Mouse (Mus musculus): Measurements from ENCODE around the gene Lrp6. TPM values are rescaled to one million over a fixed set of nuclear protein-coding genes. Genes with fewer than 3 reads are reported as not detected.

Gene Lrp6
- polyA plus RNA-seq, 1 experiment from 2014 or later: 24.4 TPM

- no peak for DNase-seq (ENCODE audit: low spot score)
- peaks cover 39% of the 10 kb centered on the region for H3K4me1 ChIP-seq
- no peaks in the 10 kb centered on the region for H3K9me3 ChIP-seq (replicated peaks)
- peak overlapping the region; percentile 93 for H3K4me3 ChIP-seq
- H3K36me3 ChIP-seq: no peaks in the 10 kb centered on the region
- 91% methylated on average over 2 of the region's 2 CpGs for WGBS
- H3K27me3 ChIP-seq (ENCODE audit: low read depth, poor library complexity, severe bottlenecking): 0 out of 2 replicates have a peak, but pooled peaks cover 3% of the 10 kb centered on the region
- H3K27ac ChIP-seq (replicated peaks): no peak overlapping the region
These were observed 2.2 kb downstream of the Lrp6 start for GRCm38 (mm10) chr6:134564539-134564938.

- no peak for DNase-seq (ENCODE audit: low spot score)
- Histone ChIP-seq H3K27ac (replicated peaks) (no peak overlapping the region), H3K36me3 (no peaks in the 10 kb centered on the region), H3K4me3 (no peak overlapping the region), H3K4me1 (peaks cover 16% of the 10 kb centered on the region), H3K27me3 (ENCODE audit: low read depth, poor library complexity, severe bottlenecking) (no peaks in the 10 kb centered on the region), H3K9me3 (replicated peaks) (no peaks in the 10 kb centered on the region)
- WGBS: 85% methylated on average over 3 of the region's 3 CpGs
These were observed 7.1 kb downstream of the Lrp6 start for GRCm38 (mm10) chr6:134559635-134560034.

- Histone ChIP-seq H3K27ac (replicated peaks) (no peak overlapping the region), H3K9me3 (replicated peaks) (no peaks in the 10 kb centered on the region), H3K4me1 (peaks cover 10% of the 10 kb centered on the region), H3K27me3 (ENCODE audit: low read depth, poor library complexity, severe bottlenecking) (no peaks in the 10 kb centered on the region), H3K4me3 (no peak overlapping the region), H3K36me3 (no peaks in the 10 kb centered on the region)
- DNase-seq (ENCODE audit: low spot score): no peak
- 69% methylated on average over 8 of the region's 8 CpGs for WGBS
These were observed 8.1 kb downstream of the Lrp6 start for GRCm38 (mm10) chr6:134558546-134559129.

GRCm38 (mm10) chr6:134557043-134557442 lies 9.7 kb downstream of the Lrp6 start:
- no peak overlapping the region for H3K4me3 ChIP-seq
- DNase-seq (ENCODE audit: low spot score): no peak
- no peaks in the 10 kb centered on the region for H3K27me3 ChIP-seq (ENCODE audit: low read depth, poor library complexity, severe bottlenecking)
- no peaks in the 10 kb centered on the region for H3K9me3 ChIP-seq (replicated peaks)
- H3K36me3 ChIP-seq: no peaks in the 10 kb centered on the region
- peaks cover 10% of the 10 kb centered on the region for H3K4me1 ChIP-seq
- 93% methylated on average over 1 of the region's 1 CpGs for WGBS
- no peak overlapping the region for H3K27ac ChIP-seq (replicated peaks)

- no peak for DNase-seq (ENCODE audit: low spot score)
- H3K9me3 ChIP-seq (replicated peaks): no peaks in the 10 kb centered on the region
- WGBS: 84% methylated on average over 7 of the region's 7 CpGs
- H3K27ac ChIP-seq (replicated peaks): no peak overlapping the region
- H3K27me3 ChIP-seq (ENCODE audit: low read depth, poor library complexity, severe bottlenecking): no peaks in the 10 kb centered on the region
- no peak overlapping the region for H3K4me3 ChIP-seq
- H3K4me1 ChIP-seq: peaks cover 10% of the 10 kb centered on the region
- no peaks in the 10 kb centered on the region for H3K36me3 ChIP-seq
These were observed 10.4 kb downstream of the Lrp6 start for GRCm38 (mm10) chr6:134556185-134556950.

- WGBS: 90% methylated on average over 3 of the region's 3 CpGs
- H3K36me3 ChIP-seq: no peaks in the 10 kb centered on the region
These were observed 11.6 kb downstream of the Lrp6 start for GRCm38 (mm10) chr6:134555178-134555577.

GRCm38 (mm10) chr6:134554230-134554629 lies 12.5 kb downstream of the Lrp6 start:
- WGBS: 85% methylated on average over 4 of the region's 4 CpGs
- Histone ChIP-seq H3K27ac (replicated peaks) (no peak overlapping the region), H3K4me1 (peaks cover 6% of the 10 kb centered on the region; the same call in 1 of the 2 replicates), H3K4me3 (no peak overlapping the region), H3K36me3 (0 out of 2 replicates have a peak, but pooled peaks cover under 1% of the 10 kb centered on the region), H3K9me3 (replicated peaks) (no peaks in the 10 kb centered on the region), H3K27me3 (ENCODE audit: low read depth, poor library complexity, severe bottlenecking) (no peaks in the 10 kb centered on the region)
- DNase-seq (ENCODE audit: low spot score): no peak

More at GRCm38 (mm10) chr6:134555178-134555577, 11.6 kb downstream of the Lrp6 start:
- DNase-seq (ENCODE audit: low spot score): no peak
- Histone ChIP-seq H3K9me3 (replicated peaks) (no peaks in the 10 kb centered on the region), H3K27ac (replicated peaks) (no peak overlapping the region), H3K27me3 (ENCODE audit: low read depth, poor library complexity, severe bottlenecking) (no peaks in the 10 kb centered on the region), H3K4me1 (peaks cover 10% of the 10 kb centered on the region), H3K4me3 (no peak overlapping the region)

GRCm38 (mm10) chr6:134551007-134551406 lies 15.8 kb downstream of the Lrp6 start:
- 83% methylated on average over 1 of the region's 1 CpGs for WGBS
- H3K27ac ChIP-seq (replicated peaks): no peak overlapping the region
- 0 out of 2 replicates have a peak, but pooled peaks cover 5% of the 10 kb centered on the region for H3K4me1 ChIP-seq
- H3K4me3 ChIP-seq: no peak overlapping the region
- no peak for DNase-seq (ENCODE audit: low spot score)
- peaks cover 12% of the 10 kb centered on the region; the same call in 1 of the 2 replicates for H3K36me3 ChIP-seq
- no peaks in the 10 kb centered on the region for H3K27me3 ChIP-seq (ENCODE audit: low read depth, poor library complexity, severe bottlenecking)
- no peaks in the 10 kb centered on the region for H3K9me3 ChIP-seq (replicated peaks)

- no peak for DNase-seq (ENCODE audit: low spot score)
- WGBS: 87% methylated on average over 1 of the region's 1 CpGs
- Histone ChIP-seq H3K4me1 (no peaks in the 10 kb centered on the region), H3K4me3 (no peak overlapping the region), H3K36me3 (peaks cover 12% of the 10 kb centered on the region; the same call in 1 of the 2 replicates), H3K9me3 (replicated peaks) (no peaks in the 10 kb centered on the region), H3K27me3 (ENCODE audit: low read depth, poor library complexity, severe bottlenecking) (no peaks in the 10 kb centered on the region), H3K27ac (replicated peaks) (no peak overlapping the region)
These were observed 16.4 kb downstream of the Lrp6 start for GRCm38 (mm10) chr6:134550396-134550795.

- WGBS: 87% methylated on average over 3 of the region's 3 CpGs
- H3K4me3 ChIP-seq: no peak overlapping the region
- H3K36me3 ChIP-seq: peaks cover 31% of the 10 kb centered on the region
- 0 out of 2 replicates have a peak, but pooled peaks cover 5% of the 10 kb centered on the region for H3K9me3 ChIP-seq (replicated peaks)
- no peaks in the 10 kb centered on the region for H3K27me3 ChIP-seq (ENCODE audit: low read depth, poor library complexity, severe bottlenecking)
- H3K27ac ChIP-seq (replicated peaks): no peak overlapping the region
- DNase-seq (ENCODE audit: low spot score): no peak
- no peaks in the 10 kb centered on the region for H3K4me1 ChIP-seq
These were observed 21.9 kb downstream of the Lrp6 start for GRCm38 (mm10) chr6:134544843-134545242.

- Histone ChIP-seq H3K36me3 (peaks cover 29% of the 10 kb centered on the region), H3K4me1 (no peaks in the 10 kb centered on the region), H3K4me3 (no peak overlapping the region), H3K27me3 (ENCODE audit: low read depth, poor library complexity, severe bottlenecking) (no peaks in the 10 kb centered on the region), H3K9me3 (replicated peaks) (0 out of 2 replicates have a peak, but pooled peaks cover 5% of the 10 kb centered on the region), H3K27ac (replicated peaks) (no peak overlapping the region)
- no peak for DNase-seq (ENCODE audit: low spot score)
- 88% methylated on average over 2 of the region's 2 CpGs for WGBS
These were observed 22.7 kb downstream of the Lrp6 start for GRCm38 (mm10) chr6:134544093-134544492.

- Histone ChIP-seq H3K27me3 (ENCODE audit: low read depth, poor library complexity, severe bottlenecking) (no peaks in the 10 kb centered on the region), H3K4me1 (peaks cover 3% of the 10 kb centered on the region; the same call in 1 of the 2 replicates), H3K4me3 (no peak overlapping the region), H3K36me3 (peaks cover 24% of the 10 kb centered on the region), H3K9me3 (replicated peaks) (0 out of 2 replicates have a peak, but pooled peaks cover 5% of the 10 kb centered on the region), H3K27ac (replicated peaks) (no peak overlapping the region)
- no peak for DNase-seq (ENCODE audit: low spot score)
These were observed 23.2 kb downstream of the Lrp6 start for GRCm38 (mm10) chr6:134543607-134544006.

- H3K27ac ChIP-seq (replicated peaks): no peak overlapping the region
- WGBS: 91% methylated on average over 2 of the region's 2 CpGs
- H3K36me3 ChIP-seq: peaks cover 19% of the 10 kb centered on the region
- no peaks in the 10 kb centered on the region for H3K27me3 ChIP-seq (ENCODE audit: low read depth, poor library complexity, severe bottlenecking)
- no peak overlapping the region for H3K4me3 ChIP-seq
- peaks cover 6% of the 10 kb centered on the region; the same call in 1 of the 2 replicates for H3K4me1 ChIP-seq
- DNase-seq (ENCODE audit: low spot score): no peak
- H3K9me3 ChIP-seq (replicated peaks): 0 out of 2 replicates have a peak, but pooled peaks cover 5% of the 10 kb centered on the region
These were observed 24.4 kb downstream of the Lrp6 start for GRCm38 (mm10) chr6:134542374-134542773.
